Mouse (Mus musculus) midbrain, postnatal 0 days (tissue): ENCODE measurements around the gene Fcer1g. TPM values are rescaled to one million over a fixed set of nuclear protein-coding genes. Genes with fewer than 3 reads are reported as not detected.

Source experiments
- ATAC-seq: fragments of 200-750 bp; cut with Nextera tagmentation; 2 replicates; pipeline ENCODE4 v1.8.0; 2017; ENCODE audit warnings: moderate number of reproducible peaks, mild to moderate bottlenecking, moderate TSS enrichment, moderate library complexity; ENCODE audit not compliant: low FRiP score
- DNase-seq: peaks from one replicate; pipeline ENCODE4 v3.0.0-alpha.2; 2015; ENCODE audit warnings: low spot score
- H3K27ac ChIP-seq: fragments of 300-500 bp; sonication (generic); 2 replicates; pipeline ENCODE4 v1.5.1; 2014; ENCODE audit warnings: low read depth, mild to moderate bottlenecking, low read length, mixed read lengths
- H3K27me3 ChIP-seq: fragments of 300-500 bp; sonication (generic); 2 replicates; pipeline ENCODE4 v1.6.1; 2014; ENCODE audit warnings: low read length, control low read depth, mixed read lengths; ENCODE audit not compliant: insufficient read depth
- H3K36me3 ChIP-seq: fragments of 300-500 bp; sonication (generic); 2 replicates; pipeline ENCODE4 v1.6.1; 2014; ENCODE audit warnings: low read length, control low read depth, mixed read lengths; ENCODE audit not compliant: insufficient read depth
- H3K4me1 ChIP-seq: fragments of 300-500 bp; sonication (generic); 2 replicates; pipeline ENCODE4 v1.6.1; 2014; ENCODE audit warnings: mild to moderate bottlenecking, control low read depth, antibody characterized with exemption, low read length, mixed read lengths; ENCODE audit not compliant: insufficient read depth
- H3K4me2 ChIP-seq: fragments of 300-500 bp; sonication (generic); 2 replicates; pipeline ENCODE4 v1.6.1; 2014; ENCODE audit warnings: low read depth, mild to moderate bottlenecking, low read length, mixed read lengths; ENCODE audit not compliant: poor library complexity, severe bottlenecking
- H3K4me3 ChIP-seq: fragments of 300-500 bp; sonication (generic); 2 replicates; pipeline ENCODE4 v1.5.1; 2014; ENCODE audit warnings: low read depth, mild to moderate bottlenecking, low read length, moderate library complexity
- H3K9ac ChIP-seq: fragments of 300-500 bp; sonication (generic); replicated peaks from 2 replicates; pipeline ENCODE4 v1.6.1; 2014; ENCODE audit warnings: mild to moderate bottlenecking, low read length, moderate library complexity, mixed read lengths; ENCODE audit not compliant: poor library complexity, severe bottlenecking
- H3K9me3 ChIP-seq: fragments of 300-500 bp; sonication (generic); 2 replicates; pipeline ENCODE4 v1.6.1; 2016; ENCODE audit warnings: low read length, control low read depth
- CTCF ChIP-seq: IDR thresholded peaks from 2 replicates; pipeline ENCODE4 v1.5.1; 2016; ENCODE audit warnings: antibody characterized with exemption, mild to moderate bottlenecking
- WGBS: fragments of 180-500 bp; shearing (Covaris S2); extraction: QIAGEN DNeasy Blood & Tissue Kit; methylation state at CpG from one replicate; pipeline ENCODE4 v1.1.7; 2014; 5-methylcytosine and 5-hydroxymethylcytosine counted together
- polyA plus RNA-seq: library from polyadenylated mRNA; unstranded; fragments of >200 nt; fragmentation: Nextera tagmentation; extraction: Ambion mirVana; gene quantifications from 2 replicates; pipeline ENCODE4 v1.2.1, GENCODE M21; 2015
- total RNA-seq: library from RNA; depleted of rRNA; stranded (reverse); fragments of >200 nt; gene quantifications from 2 replicates; pipeline ENCODE4 v1.2.3, GENCODE M21; 2014

Fcer1g gene
- total and polyA plus RNA-seq, 2 experiments from 2014 or later = 21.3 to 31.1 TPM

GRCm38 (mm10) chr1:171190832-171191231, 43.3 kb downstream of the Fcer1g start:
- H3K27ac ChIP-seq = no peak overlapping the region
- H3K4me1 ChIP-seq = peaks cover 8% of the 10 kb centered on the region; the same call in 1 of the 2 replicates
- no peak for TF ChIP-seq CTCF
- no peaks in the 10 kb centered on the region for H3K27me3 ChIP-seq
- no peak for DNase-seq
- H3K4me3 ChIP-seq = no peak overlapping the region
- H3K36me3 ChIP-seq = no peaks in the 10 kb centered on the region
- H3K4me2 ChIP-seq = no peak overlapping the region
- no peak for ATAC-seq
- WGBS = 95% methylated on average over 9 of the region's 9 CpGs
- no peak overlapping the region for H3K9ac ChIP-seq
- no peaks in the 10 kb centered on the region for H3K9me3 ChIP-seq

- DNase-seq (no peak), ATAC-seq (no peak)
- H3K4me1 ChIP-seq = peaks cover 8% of the 10 kb centered on the region; the same call in 1 of the 2 replicates
- TF ChIP-seq CTCF = no peak
- no peak overlapping the region for H3K27ac ChIP-seq
- no peaks in the 10 kb centered on the region for H3K27me3 ChIP-seq
- 32% methylated on average over 14 of the region's 14 CpGs for WGBS
- H3K9me3 ChIP-seq = no peaks in the 10 kb centered on the region
- no peak overlapping the region for H3K4me2 ChIP-seq
- no peak overlapping the region for H3K9ac ChIP-seq
- H3K36me3 ChIP-seq = no peaks in the 10 kb centered on the region
- H3K4me3 ChIP-seq = no peak overlapping the region
Measured at GRCm38 (mm10) chr1:171189476-171190114, 44.6 kb downstream of the Fcer1g start.

GRCm38 (mm10) chr1:171189046-171189445, 45.1 kb downstream of the Fcer1g start:
- Histone ChIP-seq H3K9ac (no peak overlapping the region), H3K4me3 (no peak overlapping the region), H3K9me3 (no peaks in the 10 kb centered on the region), H3K27ac (no peak overlapping the region), H3K4me1 (peaks cover 8% of the 10 kb centered on the region; the same call in 1 of the 2 replicates), H3K27me3 (no peaks in the 10 kb centered on the region), H3K36me3 (no peaks in the 10 kb centered on the region), H3K4me2 (no peak overlapping the region)
- 24% methylated on average over 8 of the region's 8 CpGs for WGBS
- no peak for TF ChIP-seq CTCF
- no peak for ATAC-seq
- DNase-seq = no peak

GRCm38 (mm10) chr1:171187851-171188700, 46.1 kb downstream of the Fcer1g start:
- Histone ChIP-seq H3K9ac (no peak overlapping the region), H3K9me3 (no peaks in the 10 kb centered on the region), H3K4me1 (peaks cover 1% of the 10 kb centered on the region; the same call in 1 of the 2 replicates), H3K27ac (no peak overlapping the region), H3K4me3 (no peak overlapping the region), H3K27me3 (no peaks in the 10 kb centered on the region), H3K36me3 (no peaks in the 10 kb centered on the region), H3K4me2 (peak overlapping the region; percentile 13; the same call in 1 of the 2 replicates)
- no peak for TF ChIP-seq CTCF
- ATAC-seq (peak; percentile 29), DNase-seq (no peak)
- whole genome bisulfite sequencing = 16% methylated on average over 13 of the region's 13 CpGs

- Histone ChIP-seq H3K9me3 (no peaks in the 10 kb centered on the region), H3K4me2 (no peak overlapping the region), H3K27me3 (no peaks in the 10 kb centered on the region), H3K36me3 (no peaks in the 10 kb centered on the region), H3K27ac (no peak overlapping the region), H3K9ac (no peak overlapping the region), H3K4me1 (no peaks in the 10 kb centered on the region), H3K4me3 (no peak overlapping the region)
- ATAC-seq = no peak
- 74% methylated on average over 8 of the region's 8 CpGs for WGBS
- no peak for TF ChIP-seq CTCF
- no peak for DNase-seq
Measured at GRCm38 (mm10) chr1:171185655-171186054, 48.5 kb downstream of the Fcer1g start.

- ATAC-seq (no peak), DNase-seq (no peak)
- no peaks in the 10 kb centered on the region for H3K4me1 ChIP-seq
- no peaks in the 10 kb centered on the region for H3K36me3 ChIP-seq
- H3K4me2 ChIP-seq = no peak overlapping the region
- H3K9ac ChIP-seq = no peak overlapping the region
- peak; percentile 31; the same call in 1 of the 2 replicates for TF ChIP-seq CTCF
- no peak overlapping the region for H3K4me3 ChIP-seq
- H3K27me3 ChIP-seq = no peaks in the 10 kb centered on the region
- WGBS = 90% methylated on average over 7 of the region's 7 CpGs
- no peak overlapping the region for H3K27ac ChIP-seq
- no peaks in the 10 kb centered on the region for H3K9me3 ChIP-seq
Measured at GRCm38 (mm10) chr1:171184314-171184713, 49.9 kb downstream of the Fcer1g start.
